Mouse (Mus musculus): Measurements from ENCODE around the gene Col8a2. TPM values are rescaled to one million over a fixed set of nuclear protein-coding genes. Genes with fewer than 3 reads are reported as not detected.
A peak's percentile ranks its signal among the peaks of the same experiment; 100 is the strongest.

Col8a2 gene
- polyA plus RNA-seq, 1 experiment, result 0.52 TPM

DNA sequence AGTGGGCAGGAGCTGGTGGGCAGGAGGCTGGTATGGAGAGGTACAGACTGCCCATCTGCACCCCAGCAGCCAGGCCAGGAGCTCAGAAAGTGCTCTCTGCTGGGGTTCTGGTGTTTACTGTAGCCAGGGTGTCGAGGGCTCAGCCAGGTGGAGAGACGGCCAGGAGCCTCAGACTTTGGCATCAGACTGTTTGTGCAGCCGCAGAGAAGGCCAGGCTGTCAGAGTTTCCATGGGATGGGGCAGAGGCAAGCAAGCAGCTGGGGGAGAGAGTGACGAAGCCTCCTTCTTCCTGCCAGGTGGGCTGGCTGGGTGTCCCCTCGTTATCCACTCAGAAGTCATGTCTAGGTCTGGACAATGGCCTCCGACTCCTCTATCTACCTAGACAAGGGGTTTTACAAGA is 8.6 kb downstream of the Col8a2 start:
- no peak overlapping the region for H3K27ac ChIP-seq (ENCODE audit: insufficient read depth, low read length)

DNA sequence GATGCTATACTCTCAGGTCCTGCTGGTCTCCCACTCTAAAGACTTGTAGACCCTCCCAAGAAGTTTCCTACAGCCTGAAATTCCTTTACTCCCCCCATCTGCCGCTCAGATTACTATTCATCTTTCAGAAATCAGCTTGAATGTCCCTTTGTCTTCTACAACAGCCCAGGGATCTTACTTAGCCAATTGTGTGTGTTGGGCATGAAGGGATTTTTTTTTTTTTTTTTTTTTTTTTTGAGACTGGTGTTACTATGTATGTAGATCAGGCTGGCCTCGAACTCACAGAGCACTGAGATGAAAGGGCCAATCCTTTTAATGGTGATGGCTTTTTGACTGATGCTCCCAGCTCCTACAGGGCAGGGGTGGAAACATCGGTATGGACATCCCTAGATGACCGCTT is 9.3 kb downstream of the Col8a2 start:
- H3K4me3 ChIP-seq (ENCODE audit: insufficient read depth, low read length), result no peak overlapping the region
- TF ChIP-seq CTCF (IDR thresholded peaks at IDR 0.05; ENCODE audit: extremely low read depth, insufficient read depth, low read length) (no peak), POLR2A (IDR thresholded peaks at IDR 0.05; ENCODE audit: extremely low read depth, insufficient read depth, low read length) (no peak)
- H3K4me1 ChIP-seq (ENCODE audit: control insufficient read depth, insufficient read depth, low read length), result no peaks in the 10 kb centered on the region
- no peak overlapping the region for H3K27ac ChIP-seq (ENCODE audit: insufficient read depth, low read length)

More for the DNA sequence above, 8.6 kb downstream of the Col8a2 start:
- H3K4me1 ChIP-seq (ENCODE audit: control insufficient read depth, insufficient read depth, low read length), result no peaks in the 10 kb centered on the region
- TF ChIP-seq POLR2A (IDR thresholded peaks at IDR 0.05; ENCODE audit: extremely low read depth, insufficient read depth, low read length) (no peak), CTCF (IDR thresholded peaks at IDR 0.05; ENCODE audit: extremely low read depth, insufficient read depth, low read length) (no peak)
- no peak overlapping the region for H3K4me3 ChIP-seq (ENCODE audit: insufficient read depth, low read length)

DNA sequence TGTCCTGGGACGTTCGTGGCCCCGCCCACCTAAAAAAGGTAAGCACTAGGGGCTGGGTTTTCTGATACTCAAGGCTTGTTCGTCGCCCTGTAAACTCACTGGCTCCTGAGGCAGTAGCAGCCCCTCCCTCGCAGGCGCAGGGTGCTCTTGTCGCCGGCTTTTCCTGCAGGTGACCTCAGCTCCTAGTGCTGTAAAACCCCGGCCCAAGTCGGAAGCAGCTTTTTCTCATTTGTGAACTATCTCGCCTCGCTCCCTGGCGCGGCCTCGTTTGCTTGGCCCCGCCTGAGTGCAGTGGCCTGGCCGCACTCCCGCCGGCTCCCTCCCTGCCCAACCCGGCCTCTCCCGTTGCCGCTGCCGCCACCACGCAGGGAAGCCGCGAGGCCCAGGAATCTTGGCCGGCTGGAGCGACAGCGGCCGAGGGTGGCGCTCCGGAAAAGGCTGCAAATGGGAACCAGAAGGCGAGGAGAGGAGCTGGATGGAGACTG is 10.1 kb downstream of the Col8a2 start:
- no peak for TF ChIP-seq POLR2A (IDR thresholded peaks at IDR 0.05; ENCODE audit: extremely low read depth, insufficient read depth, low read length)
- no peaks in the 10 kb centered on the region for H3K4me1 ChIP-seq (ENCODE audit: control insufficient read depth, insufficient read depth, low read length)
- H3K27ac ChIP-seq (ENCODE audit: insufficient read depth, low read length), result no peak overlapping the region
- peak overlapping the region; percentile 14 for H3K4me3 ChIP-seq (ENCODE audit: insufficient read depth, low read length)

DNA sequence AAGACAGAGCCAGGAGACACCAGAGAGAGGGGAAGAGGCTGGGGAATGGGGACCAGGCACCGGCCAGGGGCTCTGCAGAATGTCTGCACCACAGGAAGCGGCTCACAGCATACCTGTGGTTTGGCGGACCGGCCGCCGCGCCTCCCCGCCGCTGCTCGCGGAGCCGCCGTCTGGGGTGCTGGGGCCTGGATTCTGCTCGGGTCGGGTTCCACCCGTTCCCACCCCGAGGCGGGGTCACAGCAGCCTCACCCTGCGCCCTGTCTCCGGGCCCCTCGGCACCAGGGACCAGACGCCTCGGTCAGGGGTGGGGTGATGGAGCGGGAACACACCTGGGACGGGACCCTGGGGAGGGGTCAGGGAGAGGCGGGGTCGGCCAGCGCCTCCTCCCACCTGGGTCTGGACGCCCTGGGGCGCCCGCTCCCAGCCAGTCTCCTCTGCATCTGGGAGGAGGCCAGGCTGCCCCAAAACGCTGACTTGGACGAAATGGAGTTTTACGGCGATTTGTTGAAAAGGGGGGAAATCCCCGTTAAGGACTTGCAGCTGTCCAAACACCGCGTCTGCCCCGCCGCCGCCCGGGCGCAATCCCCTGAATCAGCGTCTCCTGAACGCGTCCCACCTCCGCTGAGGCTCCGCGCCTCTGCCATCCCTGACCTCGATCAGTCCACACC is 14.5 kb downstream of the Col8a2 start:
- H3K4me1 ChIP-seq (ENCODE audit: control insufficient read depth, insufficient read depth, low read length), result no peaks in the 10 kb centered on the region
- H3K4me3 ChIP-seq (ENCODE audit: insufficient read depth, low read length), result no peak overlapping the region
- TF ChIP-seq POLR2A (IDR thresholded peaks at IDR 0.05; ENCODE audit: extremely low read depth, insufficient read depth, low read length), result no peak
- no peak overlapping the region for H3K27ac ChIP-seq (ENCODE audit: insufficient read depth, low read length)

DNA sequence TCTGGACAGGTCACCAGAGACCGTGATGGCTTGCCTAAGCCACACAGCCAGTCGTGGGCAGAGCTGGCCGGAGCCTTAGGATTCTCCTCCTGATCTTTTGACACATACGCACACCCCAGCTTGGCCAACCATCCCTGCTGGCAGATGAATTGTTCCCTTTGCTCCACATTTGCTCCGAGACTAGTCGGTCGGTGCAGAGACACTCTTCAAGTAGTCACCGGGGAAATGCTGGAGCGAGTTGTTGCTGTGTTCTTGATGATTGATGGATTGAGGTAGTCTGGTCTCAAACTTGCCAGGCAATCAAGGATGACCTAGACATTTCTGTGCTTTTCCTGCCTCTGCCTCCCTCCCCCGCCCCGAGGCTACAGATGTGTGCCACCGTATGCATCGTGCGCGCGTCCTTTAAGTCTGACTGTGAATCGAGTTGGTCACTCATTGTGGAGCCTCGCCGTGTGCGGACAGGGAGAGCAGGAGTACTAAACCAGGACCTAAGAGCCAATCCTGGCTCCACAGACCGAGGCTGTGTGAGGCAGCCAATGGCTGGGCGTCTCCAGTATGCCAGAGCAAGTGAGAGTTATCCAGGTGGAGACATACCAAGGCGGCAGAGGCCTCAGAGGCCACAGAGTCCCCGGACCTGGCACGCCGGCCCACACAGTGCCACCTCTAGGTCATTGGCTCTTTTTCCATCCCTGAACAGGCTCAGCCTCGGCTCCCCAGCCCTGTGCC is 15.2 kb downstream of the Col8a2 start:
- Histone ChIP-seq H3K27ac (ENCODE audit: insufficient read depth, low read length) (no peak overlapping the region), H3K4me1 (ENCODE audit: control insufficient read depth, insufficient read depth, low read length) (no peaks in the 10 kb centered on the region), H3K4me3 (ENCODE audit: insufficient read depth, low read length) (no peak overlapping the region)
- TF ChIP-seq CTCF (IDR thresholded peaks at IDR 0.05; ENCODE audit: extremely low read depth, insufficient read depth, low read length), result no peak
- no peak for TF ChIP-seq POLR2A (IDR thresholded peaks at IDR 0.05; ENCODE audit: extremely low read depth, insufficient read depth, low read length)

DNA sequence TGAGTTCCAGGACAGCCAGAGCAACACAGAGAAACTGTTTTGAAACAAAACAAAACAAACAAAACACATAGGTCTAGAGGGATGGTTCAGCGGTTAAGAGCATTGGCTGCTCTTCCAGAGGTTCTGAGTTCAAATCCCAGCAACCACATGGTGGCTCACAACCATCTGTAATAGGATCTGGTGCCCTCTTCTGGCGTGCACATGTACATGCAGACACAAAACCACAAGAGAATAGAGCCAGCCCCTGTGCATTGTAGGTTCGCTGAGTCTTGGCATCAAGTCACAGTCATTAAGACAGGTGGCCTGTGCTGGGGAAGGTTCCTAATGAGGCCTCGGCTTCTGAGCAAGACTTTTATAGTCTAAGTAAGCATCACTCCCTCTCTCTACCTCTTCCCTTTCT is 17.3 kb downstream of the Col8a2 start:
- Histone ChIP-seq H3K4me3 (ENCODE audit: insufficient read depth, low read length) (no peak overlapping the region), H3K4me1 (ENCODE audit: control insufficient read depth, insufficient read depth, low read length) (no peaks in the 10 kb centered on the region), H3K27ac (ENCODE audit: insufficient read depth, low read length) (no peak overlapping the region)
- TF ChIP-seq POLR2A (IDR thresholded peaks at IDR 0.05; ENCODE audit: extremely low read depth, insufficient read depth, low read length) (no peak), CTCF (IDR thresholded peaks at IDR 0.05; ENCODE audit: extremely low read depth, insufficient read depth, low read length) (peak; percentile 22; the same call in 1 of the 2 replicates)

DNA sequence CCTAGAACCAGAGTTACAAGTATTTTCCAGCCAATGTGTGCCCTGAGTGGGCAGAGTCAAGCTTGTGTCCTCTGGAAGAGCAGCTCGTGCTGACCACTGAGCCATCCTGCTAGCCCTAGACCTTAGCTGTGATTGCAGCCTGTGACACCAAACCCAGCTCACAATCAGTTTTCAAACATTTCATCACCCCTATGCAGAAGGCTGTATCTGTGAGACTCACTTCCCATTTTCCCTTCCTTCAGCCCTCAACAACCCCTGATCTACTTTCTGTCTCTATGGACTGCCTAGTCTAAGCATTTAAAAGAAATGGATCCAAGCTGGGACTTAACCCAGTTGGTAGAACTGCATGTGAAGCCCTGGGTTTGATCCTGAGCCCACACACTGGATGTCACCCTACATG is 18.8 kb downstream of the Col8a2 start:
- no peak overlapping the region for H3K4me3 ChIP-seq (ENCODE audit: insufficient read depth, low read length)
- TF ChIP-seq CTCF (IDR thresholded peaks at IDR 0.05; ENCODE audit: extremely low read depth, insufficient read depth, low read length) (no peak), POLR2A (IDR thresholded peaks at IDR 0.05; ENCODE audit: extremely low read depth, insufficient read depth, low read length) (no peak)
- no peak overlapping the region for H3K27ac ChIP-seq (ENCODE audit: insufficient read depth, low read length)
- no peaks in the 10 kb centered on the region for H3K4me1 ChIP-seq (ENCODE audit: control insufficient read depth, insufficient read depth, low read length)

DNA sequence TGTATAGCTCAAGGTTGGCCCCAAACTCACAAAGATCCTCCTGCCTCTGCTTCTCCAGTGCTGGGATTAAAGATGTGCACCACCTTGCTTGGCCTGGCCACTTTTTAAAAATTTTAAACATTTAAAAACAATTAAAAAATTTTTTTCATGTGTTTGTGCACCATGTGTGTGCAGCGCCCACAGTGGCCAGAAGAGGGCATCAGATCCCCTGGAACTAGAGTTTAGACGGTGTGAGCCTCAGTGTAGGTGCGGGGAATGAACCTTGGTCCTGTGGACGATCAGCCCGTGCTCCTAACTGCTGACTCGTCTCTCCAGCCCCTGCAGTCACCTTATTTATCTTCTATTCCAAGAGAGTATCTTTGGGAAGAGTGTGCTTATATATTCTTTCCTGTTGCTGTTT is 19.5 kb downstream of the Col8a2 start:
- H3K4me3 ChIP-seq (ENCODE audit: insufficient read depth, low read length), result no peak overlapping the region
- TF ChIP-seq CTCF (IDR thresholded peaks at IDR 0.05; ENCODE audit: extremely low read depth, insufficient read depth, low read length) (no peak), POLR2A (IDR thresholded peaks at IDR 0.05; ENCODE audit: extremely low read depth, insufficient read depth, low read length) (no peak)
- no peak overlapping the region for H3K27ac ChIP-seq (ENCODE audit: insufficient read depth, low read length)
- no peaks in the 10 kb centered on the region for H3K4me1 ChIP-seq (ENCODE audit: control insufficient read depth, insufficient read depth, low read length)

DNA sequence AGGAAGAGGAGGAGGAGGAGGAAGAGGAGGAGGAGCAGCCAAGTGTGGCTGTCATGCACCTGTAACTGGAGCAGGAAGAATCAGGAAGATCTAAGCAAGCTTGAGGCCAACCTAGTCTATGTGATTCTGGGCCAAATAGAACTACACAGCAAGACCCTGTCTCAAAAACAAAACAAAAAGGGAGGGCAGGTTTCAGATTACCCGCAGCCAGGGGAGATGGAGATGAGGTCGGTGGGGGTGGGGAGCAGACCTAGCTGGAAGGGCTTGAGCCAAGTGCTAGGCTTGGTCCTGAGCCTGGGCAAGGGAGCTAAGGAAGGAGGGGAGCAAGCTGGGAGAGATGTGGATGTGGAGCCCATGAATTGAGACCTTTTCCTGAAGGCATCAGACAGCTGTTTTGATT is 20.2 kb downstream of the Col8a2 start:
- Histone ChIP-seq H3K4me1 (ENCODE audit: control insufficient read depth, insufficient read depth, low read length) (no peaks in the 10 kb centered on the region), H3K4me3 (ENCODE audit: insufficient read depth, low read length) (no peak overlapping the region), H3K27ac (ENCODE audit: insufficient read depth, low read length) (no peak overlapping the region)
- TF ChIP-seq CTCF (IDR thresholded peaks at IDR 0.05; ENCODE audit: extremely low read depth, insufficient read depth, low read length), result no peak
- no peak for TF ChIP-seq POLR2A (IDR thresholded peaks at IDR 0.05; ENCODE audit: extremely low read depth, insufficient read depth, low read length)

All from cortical plate, adult 2 months (tissue).